Mouse (Mus musculus) embryonic stem cell, embryonic (primary cell): Measurements from ENCODE around the gene Maco1.

Experiments used
- CTCF ChIA-PET, 4 experiments: fragments of 300-600 bp in 2 of 4; fragments of 350-600 bp in 2 of 4; sonication (Branson Sonifier 250); formaldehyde crosslinking; loops; one replicate each; lab custom pipeline; 2022; ENCODE audit warnings: inconsistent platforms in 2 of 4; lab: Charles Lee
- POLR2A ChIA-PET, 4 experiments: fragments of 300-600 bp in 2 of 4; fragments of 350-600 bp in 2 of 4; sonication (Branson Sonifier 250); formaldehyde crosslinking; loops; one replicate each; lab custom pipeline; 2022; ENCODE audit warnings: antibody characterized with exemption in 4 of 4, inconsistent platforms in 1 of 4; lab: Charles Lee

Maco1 gene

GRCm38 (mm10) chr4:134851236-134851635, 1.9 kb downstream of the Maco1 start:
- CTCF ChIA-PET = interaction anchor here (1.1 to 1.5 kb wide), 5 partner anchors 25 to 137 kb away, joined by 3 to 4 read pairs (median 3); no protein-coding TSS in a partner anchor

GRCm38 (mm10) chr4:134850551-134850950, 2.6 kb downstream of the Maco1 start:
- POLR2A ChIA-PET = interaction anchor here in 3 of 4 experiments (0.6 to 2.3 kb wide), 9 partner anchors 9 to 266 kb away, joined by 3 to 6 read pairs (median 4); no protein-coding TSS in a partner anchor
- CTCF ChIA-PET = no interaction called here

More at GRCm38 (mm10) chr4:134851236-134851635, 1.9 kb downstream of the Maco1 start:
- POLR2A ChIA-PET = interaction anchor here in 3 of 4 experiments (0.6 to 2.3 kb wide), 8 partner anchors 9 to 185 kb away, joined by 3 to 21 read pairs (median 4); partner anchors contain the start of gene Rsrp1 (in 1 of the 3)

GRCm38 (mm10) chr4:134847587-134847986, 5.6 kb downstream of the Maco1 start:
- ChIA-PET CTCF (no interaction called here), POLR2A (interaction anchor here in 1 of 4 experiments (1.0 kb wide), 1 partner anchor 15 kb away, joined by 4 read pairs; no protein-coding TSS in a partner anchor)

- CTCF ChIA-PET = interaction anchor here in 2 of 4 experiments (0.5 to 0.6 kb wide), 2 partner anchors 52 to 1211 kb away, joined by 3 to 4 read pairs; no protein-coding TSS in a partner anchor
- POLR2A ChIA-PET = interaction anchor here in 1 of 4 experiments (0.6 to 1.5 kb wide), 2 partner anchors 12 to 73 kb away, joined by 3 read pairs; no protein-coding TSS in a partner anchor
These were observed 9.6 kb downstream of the Maco1 start for GRCm38 (mm10) chr4:134843566-134843965.

DNA sequence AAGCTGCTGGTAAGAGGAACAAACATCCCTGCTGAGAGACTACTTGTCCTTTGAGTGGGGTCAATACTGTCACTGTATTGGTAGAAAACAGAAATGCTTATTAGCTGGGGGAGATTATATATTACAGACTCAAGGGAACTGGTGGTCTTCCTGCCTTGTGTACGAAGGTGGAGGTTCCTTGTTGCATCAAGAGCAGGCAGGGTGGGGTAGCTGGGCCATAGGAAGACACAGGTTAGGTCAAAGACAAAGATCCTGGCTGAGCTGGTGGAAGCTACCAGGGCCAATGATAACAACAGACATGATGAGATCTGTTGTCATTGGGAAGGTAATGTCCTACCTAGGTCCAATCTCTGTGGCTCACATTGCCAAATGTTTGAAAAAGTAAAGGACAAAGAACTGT, 12.9 kb downstream of the Maco1 start:
- ChIA-PET CTCF (interaction anchor here in 3 of 4 experiments (0.6 to 1.8 kb wide), 4 partner anchors 14 to 67 kb away, joined by 3 to 6 read pairs (median 3); no protein-coding TSS in a partner anchor), POLR2A (interaction anchor here in 2 of 4 experiments (0.9 to 4.6 kb wide), 9 partner anchors 10 to 31 kb away, joined by 3 to 21 read pairs (median 3); partner anchors contain the start of gene Maco1 (in 1 of the 2))

- ChIA-PET CTCF (interaction anchor here (0.5 to 2.8 kb wide), 9 partner anchors 13 to 743 kb away, joined by 3 to 10 read pairs (median 6); no protein-coding TSS in a partner anchor), POLR2A (interaction anchor here in 3 of 4 experiments (0.7 to 4.6 kb wide), 15 partner anchors 11 to 1088 kb away, joined by 3 to 21 read pairs (median 4); partner anchors contain the start of genes Maco1 (in 1 of the 3) and Rsrp1 (in 1 of the 3))
These were observed 14.4 kb downstream of the Maco1 start for GRCm38 (mm10) chr4:134838706-134839105.

- CTCF ChIA-PET = interaction anchor here in 3 of 4 experiments (0.5 to 2.8 kb wide), 7 partner anchors 39 to 742 kb away, joined by 3 to 10 read pairs (median 4); no protein-coding TSS in a partner anchor
- POLR2A ChIA-PET = interaction anchor here in 3 of 4 experiments (0.7 to 4.6 kb wide), 16 partner anchors 12 to 1087 kb away, joined by 3 to 21 read pairs (median 4); partner anchors contain the start of genes Maco1 (in 1 of the 3) and Rsrp1 (in 1 of the 3)
These were observed 14.9 kb downstream of the Maco1 start for GRCm38 (mm10) chr4:134838221-134838620.

- CTCF ChIA-PET = no interaction called here
- POLR2A ChIA-PET = interaction anchor here in 1 of 4 experiments (0.6 to 1.6 kb wide), 4 partner anchors 18 to 76 kb away, joined by 3 to 4 read pairs (median 4); partner anchors contain the start of gene Maco1
These were observed 17.7 kb downstream of the Maco1 start for GRCm38 (mm10) chr4:134835486-134835885.

GRCm38 (mm10) chr4:134831934-134832333, 21.2 kb downstream of the Maco1 start:
- ChIA-PET POLR2A (interaction anchor here in 2 of 4 experiments (1.1 to 1.4 kb wide), 2 partner anchors 14 to 15 kb away, joined by 3 to 4 read pairs; no protein-coding TSS in a partner anchor), CTCF (interaction anchor here in 2 of 4 experiments (0.8 to 1.3 kb wide), 3 partner anchors 10 to 316 kb away, joined by 3 to 4 read pairs (median 3); no protein-coding TSS in a partner anchor)

DNA sequence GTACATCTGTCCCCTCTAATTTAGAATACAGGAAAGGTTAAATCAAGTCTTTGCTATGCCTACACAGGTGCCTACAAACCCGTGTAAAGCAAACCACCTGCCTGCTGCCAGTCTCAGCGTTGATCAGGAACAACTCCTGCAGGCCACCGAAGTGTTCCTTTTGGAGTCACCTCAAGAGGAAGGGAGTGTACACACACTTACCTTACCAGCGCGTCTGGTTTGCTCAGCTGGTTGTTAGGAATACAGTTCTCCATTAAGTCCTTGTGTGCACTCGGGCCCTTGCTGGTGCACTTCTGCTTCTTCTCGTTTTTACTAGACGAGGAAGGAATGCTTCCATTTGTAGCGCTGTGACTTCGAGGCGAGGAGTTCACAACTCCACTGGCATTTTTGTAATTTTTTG, 25.3 kb downstream of the Maco1 start:
- CTCF ChIA-PET = no interaction called here
- POLR2A ChIA-PET = no interaction called here

DNA sequence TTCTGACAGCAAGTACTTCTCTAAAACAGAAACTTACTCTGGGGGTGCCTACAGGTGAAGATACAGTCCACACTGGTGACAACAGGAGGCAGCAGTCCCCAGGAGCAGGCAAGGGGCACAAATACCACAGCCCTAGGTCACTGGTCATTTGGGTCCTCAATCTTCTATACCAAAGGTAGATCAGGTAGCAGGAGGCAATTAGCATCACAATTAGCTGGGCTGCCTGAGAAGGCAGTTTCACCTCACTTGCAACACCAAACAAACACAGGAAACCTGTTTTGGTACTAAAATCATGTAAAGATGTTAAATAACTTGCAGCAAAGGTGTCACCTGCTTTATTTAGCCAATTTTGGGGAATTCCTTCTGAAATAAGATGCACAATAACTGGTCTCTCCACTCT, 26.8 kb downstream of the Maco1 start:
- ChIA-PET POLR2A (interaction anchor here in 2 of 4 experiments (1.0 to 2.2 kb wide), 3 partner anchors 12 to 97 kb away, joined by 3 to 6 read pairs (median 4); partner anchors contain the start of gene Rsrp1 (in 1 of the 2)), CTCF (interaction anchor here in 2 of 4 experiments (0.7 to 2.8 kb wide), 8 partner anchors 12 to 57 kb away, joined by 3 to 10 read pairs (median 5); no protein-coding TSS in a partner anchor)

- ChIA-PET POLR2A (interaction anchor here in 2 of 4 experiments (0.7 to 2.2 kb wide), 3 partner anchors 12 to 154 kb away, joined by 3 to 6 read pairs (median 4); partner anchors contain the start of gene Rsrp1 (in 1 of the 2)), CTCF (interaction anchor here in 3 of 4 experiments (0.6 to 2.8 kb wide), 10 partner anchors 12 to 58 kb away, joined by 3 to 10 read pairs (median 4); no protein-coding TSS in a partner anchor)
These were observed 27.3 kb downstream of the Maco1 start for GRCm38 (mm10) chr4:134825864-134826263.

DNA sequence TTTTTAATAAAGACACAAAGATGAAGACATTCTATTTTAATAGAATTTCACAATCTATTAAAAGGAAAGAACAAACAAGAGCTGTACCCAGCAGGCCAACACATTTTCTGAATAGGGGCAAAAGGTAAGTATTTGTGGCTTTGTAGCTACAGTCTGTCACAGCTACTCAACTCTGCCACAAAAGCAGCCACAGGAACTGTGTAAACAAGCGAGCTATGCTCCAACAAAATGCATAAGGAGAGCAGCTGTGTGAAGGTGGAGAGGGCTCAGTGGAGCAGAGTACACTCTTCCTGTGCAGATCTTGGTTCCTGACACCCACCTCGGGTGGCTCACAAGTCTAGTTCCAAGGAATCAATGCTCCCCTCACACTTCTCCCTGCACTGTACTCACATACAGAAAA, 29.6 kb downstream of the Maco1 start:
- POLR2A ChIA-PET = interaction anchor here in 1 of 4 experiments (1.5 kb wide), 1 partner anchor 30 kb away, joined by 4 read pairs; the partner anchor contains the start of gene Maco1
- CTCF ChIA-PET = interaction anchor here in 1 of 4 experiments (0.6 kb wide), 2 partner anchors 127 to 142 kb away, joined by 3 read pairs; no protein-coding TSS in a partner anchor

DNA sequence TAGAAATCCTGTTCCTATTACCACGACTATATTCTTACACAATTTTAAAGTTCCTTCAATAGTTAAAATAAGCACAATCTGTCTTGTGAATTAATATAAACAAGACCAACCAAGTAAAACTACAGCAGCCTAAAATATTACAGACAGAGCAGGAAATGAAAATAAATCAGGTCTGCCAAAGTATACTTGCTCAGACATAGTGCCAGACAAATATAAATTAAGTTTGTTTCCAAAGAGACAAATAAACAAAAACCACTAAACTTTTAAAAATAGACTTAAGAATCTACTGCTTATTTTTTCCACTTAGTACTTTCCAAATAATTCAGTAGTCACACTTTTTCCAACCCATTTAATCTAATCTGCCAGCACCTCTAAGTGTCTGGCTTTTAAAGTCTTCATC, 32.1 kb downstream of the Maco1 start:
- POLR2A ChIA-PET = interaction anchor here in 1 of 4 experiments (1.4 kb wide), 1 partner anchor 102 kb away, joined by 3 read pairs; the partner anchor contains the start of gene Rsrp1
- CTCF ChIA-PET = no interaction called here

- ChIA-PET POLR2A (interaction anchor here in 2 of 4 experiments (1.0 to 1.9 kb wide), 6 partner anchors 14 to 77 kb away, joined by 3 to 6 read pairs (median 4); no protein-coding TSS in a partner anchor), CTCF (interaction anchor here in 3 of 4 experiments (0.5 to 1.4 kb wide), 3 partner anchors 18 to 1077 kb away, joined by 3 to 9 read pairs (median 4); no protein-coding TSS in a partner anchor)
These were observed 35.4 kb downstream of the Maco1 start for GRCm38 (mm10) chr4:134817706-134818105.

DNA sequence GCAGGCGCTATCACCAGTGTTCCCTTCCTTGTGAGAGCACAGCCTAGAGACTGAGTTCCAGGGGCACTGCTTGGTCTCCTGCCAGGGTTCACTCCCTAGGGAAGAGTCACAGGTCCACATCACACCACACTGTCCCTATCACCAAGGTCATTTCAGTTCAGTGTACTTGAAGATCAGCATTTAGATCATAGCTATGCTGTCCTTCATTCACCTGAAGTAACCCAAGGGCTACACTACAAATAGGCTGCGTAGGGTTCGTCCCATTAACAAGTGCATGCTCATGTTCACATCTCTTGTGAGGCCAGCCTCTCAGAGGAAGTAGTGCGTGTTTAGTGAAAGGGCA, 38.9 kb downstream of the Maco1 start:
- CTCF ChIA-PET = interaction anchor here in 3 of 4 experiments (0.6 to 1.7 kb wide), 7 partner anchors 12 to 65 kb away, joined by 3 to 6 read pairs (median 3); no protein-coding TSS in a partner anchor
- POLR2A ChIA-PET = interaction anchor here in 2 of 4 experiments (0.8 to 2.9 kb wide), 11 partner anchors 11 to 109 kb away, joined by 3 to 10 read pairs (median 3); partner anchors contain the start of gene Rsrp1 (in 1 of the 2)

- ChIA-PET CTCF (interaction anchor here in 3 of 4 experiments (0.6 to 1.7 kb wide), 10 partner anchors 12 to 336 kb away, joined by 3 to 6 read pairs (median 4); no protein-coding TSS in a partner anchor), POLR2A (interaction anchor here in 2 of 4 experiments (0.7 to 5.4 kb wide), 17 partner anchors 10 to 110 kb away, joined by 3 to 18 read pairs (median 4); partner anchors contain the start of gene Rsrp1 (in 1 of the 2))
These were observed 39.5 kb downstream of the Maco1 start for GRCm38 (mm10) chr4:134813406-134814228.
